Mouse (Mus musculus) forebrain, embryonic 12.5 days (tissue): ENCODE results near the gene Setd7. TPM values are rescaled to one million over a fixed set of nuclear protein-coding genes. Genes with fewer than 3 reads are reported as not detected.
A peak's percentile ranks its signal among the peaks of the same experiment; 100 is the strongest.

ENCODE experiments used
- ATAC-seq: fragments of 200-750 bp; cut with Nextera tagmentation; 2 replicates; pipeline ENCODE4 v1.8.0; 2017; ENCODE audit warnings: moderate TSS enrichment; ENCODE audit not compliant: low FRiP score
- H3K27ac ChIP-seq: fragments of 300-500 bp; sonication (generic); 2 replicates; pipeline ENCODE4 v1.5.1; 2016; ENCODE audit warnings: mild to moderate bottlenecking
- H3K27me3 ChIP-seq: fragments of 300-500 bp; sonication (generic); 2 replicates; pipeline ENCODE4 v1.6.1; 2016; ENCODE audit warnings: mild to moderate bottlenecking
- H3K36me3 ChIP-seq: fragments of 300-500 bp; sonication (generic); replicated peaks from 2 replicates; pipeline ENCODE4 v1.6.1; 2016; ENCODE audit warnings: mild to moderate bottlenecking
- H3K4me1 ChIP-seq: fragments of 300-500 bp; sonication (generic); 2 replicates; pipeline ENCODE4 v1.6.1; 2016
- H3K4me2 ChIP-seq: fragments of 300-500 bp; sonication (generic); 2 replicates; pipeline ENCODE4 v1.6.1; 2016; ENCODE audit warnings: mild to moderate bottlenecking, moderate library complexity
- H3K4me3 ChIP-seq: fragments of 300-500 bp; sonication (generic); replicated peaks from 2 replicates; pipeline ENCODE4 v1.5.1; 2016; ENCODE audit warnings: mild to moderate bottlenecking
- H3K9ac ChIP-seq: fragments of 300-500 bp; sonication (generic); 2 replicates; pipeline ENCODE4 v1.6.1; 2016; ENCODE audit warnings: mild to moderate bottlenecking
- H3K9me3 ChIP-seq: fragments of 300-500 bp; sonication (generic); 2 replicates; pipeline ENCODE4 v1.6.1; 2016
- WGBS: fragments of 180-500 bp; shearing (Covaris S2); methylation state at CpG from one replicate; pipeline ENCODE4 v1.1.7; 2016; 5-methylcytosine and 5-hydroxymethylcytosine counted together
- polyA plus RNA-seq: library from polyadenylated mRNA; unstranded; fragments of >200 nt; fragmentation: Nextera tagmentation; extraction: Ambion mirVana; gene quantifications from 2 replicates; pipeline ENCODE4 v1.2.1, GENCODE M21; 2016

Gene Setd7
- 4.4 and 5.5 TPM in 2 replicates for polyA plus RNA-seq

DNA sequence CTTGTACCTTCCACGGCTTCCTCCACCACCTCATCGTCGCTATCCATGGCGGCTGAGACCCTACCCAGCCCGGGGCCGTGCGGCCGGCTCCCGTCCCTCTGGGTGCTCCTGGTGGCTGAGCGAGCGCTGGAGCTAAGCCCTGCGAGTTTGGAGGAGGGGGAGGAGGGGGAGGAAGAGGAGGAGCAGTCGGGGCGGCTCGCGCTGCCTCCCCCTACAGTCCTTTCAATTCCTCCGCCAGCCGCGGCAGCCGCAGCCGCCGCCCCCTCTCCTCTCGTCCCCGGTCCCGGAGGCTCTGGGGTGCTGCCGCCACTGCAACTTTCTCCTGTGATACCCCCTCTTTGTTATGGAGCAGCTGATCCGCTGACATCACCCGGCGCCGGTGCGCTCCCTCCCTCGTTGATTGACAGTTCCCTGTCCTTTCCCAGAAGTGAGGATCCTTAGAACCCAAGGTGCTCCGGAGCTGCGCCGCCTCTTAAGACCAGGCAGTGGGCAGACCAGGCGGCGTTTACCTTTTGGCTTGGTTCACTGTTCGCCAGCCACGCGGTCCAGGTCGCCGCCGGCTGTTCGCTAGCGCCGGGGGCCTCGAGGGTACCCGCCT is at the start of gene Setd7:
Setd7 (minus strand) TSS at position 369 of the 598 bp plus-strand sequence.
- under 1% methylated on average over 46 of the region's 48 CpGs for WGBS
- Histone ChIP-seq H3K9me3 (no peaks in the 10 kb centered on the region), H3K27me3 (peaks cover 8% of the 10 kb centered on the region), H3K4me2 (peak within 1 kb of the TSS; percentile 95), H3K4me3 (peak within 1 kb of the TSS; percentile 89), H3K36me3 (no peaks in the 10 kb centered on the region), H3K4me1 (peaks cover 32% of the 10 kb centered on the region), H3K9ac (peak within 1 kb of the TSS; percentile 97), H3K27ac (peak within 1 kb of the TSS; percentile 96)
- ATAC-seq: peak; percentile 88

GRCm38 (mm10) chr3:51604489-51604888 is 43.8 kb upstream of the Setd7 start:
- no peak overlapping the region for H3K4me3 ChIP-seq
- no peak overlapping the region for H3K4me2 ChIP-seq
- no peaks in the 10 kb centered on the region; the same call in 1 of the 2 replicates for H3K4me1 ChIP-seq
- no peak overlapping the region for H3K9ac ChIP-seq
- H3K36me3 ChIP-seq: no peaks in the 10 kb centered on the region
- ATAC-seq: no peak
- H3K9me3 ChIP-seq: no peaks in the 10 kb centered on the region
- 0 out of 2 replicates have a peak overlapping the region, but pooled peaks have one; percentile 53 for H3K27ac ChIP-seq
- H3K27me3 ChIP-seq: no peaks in the 10 kb centered on the region
- 92% methylated on average over 3 of the region's 3 CpGs for WGBS

DNA sequence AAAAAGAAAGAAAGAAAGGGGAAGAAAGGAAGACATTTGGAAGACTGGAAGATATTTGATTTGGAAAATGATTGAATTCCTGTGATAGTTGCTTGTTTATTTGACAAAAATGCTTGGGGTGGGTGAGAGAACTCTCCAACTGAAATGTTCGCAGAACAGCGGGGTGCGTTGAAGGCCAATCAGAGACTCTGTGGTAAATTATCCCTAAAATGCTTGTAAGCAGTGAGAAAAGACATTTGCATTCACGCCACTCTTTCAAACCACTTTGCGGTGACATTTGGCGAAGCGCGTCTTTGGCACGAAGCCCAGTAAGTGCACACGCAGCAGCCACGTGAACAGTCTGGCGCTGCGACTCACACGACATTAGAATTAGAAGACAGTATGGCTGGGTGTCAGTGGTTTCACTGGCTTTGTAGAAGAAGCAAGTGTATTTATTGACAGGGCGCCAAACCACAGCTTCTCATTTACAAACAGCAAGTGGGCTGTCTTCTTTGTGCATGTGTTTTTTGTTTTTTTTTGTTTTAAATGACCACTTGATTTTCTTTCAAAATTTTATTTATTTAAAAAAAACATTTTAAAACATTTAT is 43.1 kb upstream of the Setd7 start:
- H3K9ac ChIP-seq: no peak overlapping the region
- WGBS: 69% methylated on average over 15 of the region's 15 CpGs
- no peaks in the 10 kb centered on the region for H3K9me3 ChIP-seq
- H3K4me3 ChIP-seq: no peak overlapping the region
- H3K4me2 ChIP-seq: no peak overlapping the region
- ATAC-seq: peak; percentile 70; the same call in 1 of the 2 replicates
- no peaks in the 10 kb centered on the region; the same call in 1 of the 2 replicates for H3K4me1 ChIP-seq
- H3K27me3 ChIP-seq: no peaks in the 10 kb centered on the region
- H3K27ac ChIP-seq: 0 out of 2 replicates have a peak overlapping the region, but pooled peaks have one; percentile 13
- H3K36me3 ChIP-seq: no peaks in the 10 kb centered on the region

DNA sequence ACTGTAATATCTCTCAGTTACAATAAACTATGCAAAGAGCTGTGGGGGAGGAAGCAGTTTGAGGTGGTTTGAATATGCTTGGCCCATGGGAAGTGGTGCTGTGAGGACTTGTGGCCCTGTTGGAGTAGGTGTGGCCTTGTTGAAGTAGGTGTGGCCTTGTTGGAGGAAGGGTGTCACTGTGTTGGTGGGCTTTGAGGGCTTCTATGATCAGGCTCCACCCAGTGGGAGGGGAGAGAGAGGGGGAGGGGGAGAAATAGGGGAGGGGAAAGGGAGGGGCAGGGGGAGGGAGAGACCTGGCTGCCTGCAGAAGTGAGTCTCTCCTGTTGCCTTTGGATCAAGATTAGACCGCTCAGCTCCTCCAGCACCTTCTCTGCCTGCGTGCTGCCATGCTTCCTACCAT is 40.8 kb upstream of the Setd7 start:
- Histone ChIP-seq H3K36me3 (no peaks in the 10 kb centered on the region), H3K9ac (no peak overlapping the region), H3K27ac (no peak overlapping the region), H3K9me3 (no peaks in the 10 kb centered on the region), H3K4me1 (no peaks in the 10 kb centered on the region; the same call in 1 of the 2 replicates), H3K4me2 (no peak overlapping the region), H3K27me3 (no peaks in the 10 kb centered on the region), H3K4me3 (no peak overlapping the region)
- WGBS: 90% methylated on average over 2 of the region's 2 CpGs
- ATAC-seq: no peak

DNA sequence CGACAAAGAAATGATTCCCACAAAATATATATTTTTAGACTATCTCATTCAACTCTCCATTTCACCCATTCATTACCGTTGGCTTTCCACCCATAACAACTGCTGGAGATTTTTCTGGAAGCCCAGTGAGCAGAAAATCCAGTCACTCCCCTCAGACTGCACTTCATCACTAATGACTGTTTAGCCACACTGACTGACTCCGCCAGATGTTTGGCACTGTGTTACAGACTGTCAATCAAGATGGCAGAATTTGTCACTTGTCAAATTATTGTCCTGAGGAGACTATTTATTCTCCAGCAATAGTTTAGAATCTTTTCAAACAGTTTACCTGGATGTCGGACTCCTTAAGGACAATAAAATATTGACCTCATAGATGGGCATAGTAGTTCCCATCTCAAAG is 40.0 kb upstream of the Setd7 start:
- Histone ChIP-seq H3K27ac (no peak overlapping the region), H3K4me3 (no peak overlapping the region), H3K9ac (no peak overlapping the region), H3K36me3 (no peaks in the 10 kb centered on the region), H3K9me3 (no peaks in the 10 kb centered on the region), H3K27me3 (no peaks in the 10 kb centered on the region), H3K4me2 (no peak overlapping the region), H3K4me1 (no peaks in the 10 kb centered on the region; the same call in 1 of the 2 replicates)
- WGBS: 90% methylated on average over 4 of the region's 4 CpGs
- ATAC-seq: no peak

- no peak overlapping the region for H3K27ac ChIP-seq
- 64% methylated on average over 12 of the region's 12 CpGs for WGBS
- H3K9me3 ChIP-seq: no peaks in the 10 kb centered on the region
- no peak overlapping the region for H3K4me3 ChIP-seq
- no peak overlapping the region for H3K9ac ChIP-seq
- H3K4me2 ChIP-seq: no peak overlapping the region
- H3K27me3 ChIP-seq: no peaks in the 10 kb centered on the region
- H3K4me1 ChIP-seq: no peaks in the 10 kb centered on the region; the same call in 1 of the 2 replicates
- ATAC-seq: no peak
- no peaks in the 10 kb centered on the region for H3K36me3 ChIP-seq
These were observed 38.5 kb upstream of the Setd7 start for GRCm38 (mm10) chr3:51599057-51599630.

DNA sequence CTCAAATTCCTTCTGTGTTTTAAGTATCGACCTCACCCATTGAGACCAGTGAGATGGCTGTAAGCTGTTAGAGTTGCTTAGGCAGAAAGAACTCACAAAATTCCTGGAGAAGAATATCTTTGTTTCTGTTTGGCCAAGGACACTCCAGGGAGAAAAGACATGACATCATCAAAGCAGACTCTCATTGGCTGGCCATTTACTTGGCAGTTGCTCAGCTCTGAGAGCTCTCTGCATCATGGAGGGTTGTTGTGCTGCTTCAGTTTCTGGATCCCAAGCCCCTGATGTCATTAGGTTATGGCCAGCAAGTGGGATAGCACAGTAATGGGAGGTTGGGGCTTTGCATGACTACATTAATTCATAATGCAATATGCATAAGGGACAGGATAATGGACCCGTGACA is 35.9 kb upstream of the Setd7 start:
- H3K36me3 ChIP-seq: no peaks in the 10 kb centered on the region
- H3K4me2 ChIP-seq: no peak overlapping the region
- no peaks in the 10 kb centered on the region for H3K4me1 ChIP-seq
- no peak; the same call in 1 of the 2 replicates for ATAC-seq
- WGBS: 75% methylated on average over 2 of the region's 2 CpGs
- no peaks in the 10 kb centered on the region for H3K27me3 ChIP-seq
- H3K4me3 ChIP-seq: no peak overlapping the region
- no peak overlapping the region for H3K9ac ChIP-seq
- no peaks in the 10 kb centered on the region for H3K9me3 ChIP-seq
- no peak overlapping the region for H3K27ac ChIP-seq

DNA sequence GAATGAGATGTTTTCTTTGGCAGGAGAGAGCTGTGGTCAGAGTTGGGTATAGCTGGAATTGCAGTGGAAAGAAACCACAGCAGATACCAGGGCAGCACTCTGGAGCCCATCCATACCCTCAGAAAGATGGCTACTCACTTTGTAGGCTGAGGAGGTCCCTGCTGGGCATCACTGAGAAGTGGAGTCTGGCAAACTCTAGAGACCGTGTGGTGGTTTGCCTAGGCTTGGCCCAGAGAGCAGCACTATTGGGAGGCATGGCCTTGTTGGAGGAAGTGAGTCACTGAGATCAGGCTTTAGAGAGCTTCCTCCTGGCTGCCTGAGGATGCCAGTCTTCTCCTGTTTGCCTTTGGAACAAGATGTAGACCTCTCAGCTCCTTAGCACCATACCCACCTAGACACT is 32.8 kb upstream of the Setd7 start:
- Histone ChIP-seq H3K9ac (no peak overlapping the region), H3K9me3 (no peaks in the 10 kb centered on the region), H3K4me1 (peaks cover 11% of the 10 kb centered on the region), H3K27ac (no peak overlapping the region), H3K4me3 (no peak overlapping the region), H3K36me3 (no peaks in the 10 kb centered on the region), H3K27me3 (no peaks in the 10 kb centered on the region), H3K4me2 (no peak overlapping the region)
- ATAC-seq: no peak
- WGBS: 80% methylated on average over 1 of the region's 1 CpGs

- Histone ChIP-seq H3K4me3 (no peak overlapping the region), H3K9ac (no peak overlapping the region), H3K27me3 (no peaks in the 10 kb centered on the region), H3K9me3 (no peaks in the 10 kb centered on the region), H3K27ac (no peak overlapping the region), H3K4me1 (peaks cover 11% of the 10 kb centered on the region), H3K36me3 (no peaks in the 10 kb centered on the region), H3K4me2 (no peak overlapping the region)
- WGBS: 95% methylated on average over 6 of the region's 6 CpGs
- ATAC-seq: no peak
These were observed 30.9 kb upstream of the Setd7 start for GRCm38 (mm10) chr3:51591591-51591990.

DNA sequence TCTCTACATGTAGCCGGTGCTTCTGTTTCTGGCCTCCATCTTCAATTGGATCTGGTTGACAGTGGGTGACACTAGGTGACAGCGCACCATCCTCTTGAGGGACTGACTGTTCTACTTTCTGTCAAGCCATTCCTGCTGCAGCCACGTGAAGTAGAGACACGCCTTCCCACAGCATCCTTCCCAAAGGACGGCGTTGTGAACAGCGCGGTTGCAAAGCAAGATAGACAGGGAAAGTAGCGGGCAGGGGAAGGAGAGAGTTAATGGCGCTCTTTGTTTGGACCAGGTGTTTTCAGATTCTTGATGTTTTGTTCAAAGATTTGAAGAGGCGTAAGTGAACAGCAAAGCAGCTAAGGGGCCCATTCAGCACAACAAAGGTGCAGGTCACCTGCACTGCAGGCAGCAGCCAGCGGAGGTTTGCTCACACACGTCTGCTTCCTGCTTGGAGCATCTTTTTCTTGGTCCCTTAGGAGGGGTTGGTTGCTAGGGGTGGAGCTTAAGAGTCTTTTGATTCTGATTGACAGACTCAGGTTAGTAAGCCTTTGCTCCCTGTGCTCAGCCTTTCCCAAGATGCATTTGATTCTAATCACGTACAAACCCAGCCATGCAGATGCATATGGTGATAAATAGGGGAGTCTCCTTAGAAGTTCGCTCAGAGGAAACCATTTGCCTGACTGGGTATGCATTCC is 29.7 kb upstream of the Setd7 start:
- WGBS: 22% methylated on average over 15 of the region's 15 CpGs
- peak; percentile 94 for ATAC-seq
- H3K9me3 ChIP-seq: no peaks in the 10 kb centered on the region
- peak overlapping the region; percentile 18; the same call in 1 of the 2 replicates for H3K4me3 ChIP-seq
- no peaks in the 10 kb centered on the region for H3K36me3 ChIP-seq
- peak overlapping the region; percentile 61 for H3K27ac ChIP-seq
- peak overlapping the region; percentile 46 for H3K4me2 ChIP-seq
- 0 out of 2 replicates have a peak overlapping the region, but pooled peaks have one; percentile 5 for H3K9ac ChIP-seq
- H3K27me3 ChIP-seq: no peaks in the 10 kb centered on the region
- peaks cover 11% of the 10 kb centered on the region for H3K4me1 ChIP-seq

DNA sequence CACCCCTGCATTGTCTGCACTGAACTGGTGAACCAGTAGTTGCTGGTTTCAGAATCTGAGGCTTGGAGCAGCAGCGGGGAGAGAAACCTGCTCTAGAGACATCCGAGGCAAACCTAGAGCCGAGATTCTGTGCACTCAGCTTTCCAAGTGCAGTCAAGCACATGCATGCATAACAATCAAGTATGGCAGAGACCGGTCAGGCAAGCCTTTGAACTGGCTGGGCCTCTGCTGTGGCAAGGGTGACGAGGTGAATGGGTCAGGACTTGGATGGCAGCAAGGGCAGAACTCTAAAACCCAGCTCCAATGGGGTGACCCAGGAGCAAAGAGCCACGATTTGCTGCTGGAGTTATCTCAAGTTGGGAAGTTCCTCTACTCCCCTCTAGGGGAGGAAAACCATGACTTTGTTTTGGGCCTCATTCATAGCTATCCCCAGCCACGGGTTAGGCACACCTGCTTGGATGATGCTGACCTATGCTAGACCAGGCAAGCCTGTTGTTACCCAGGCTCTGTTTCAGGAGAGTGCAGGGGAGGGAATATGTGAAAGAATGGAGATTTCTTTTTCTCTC is 27.1 kb upstream of the Setd7 start:
- H3K4me1 ChIP-seq: peaks cover 11% of the 10 kb centered on the region
- ATAC-seq: no peak
- no peak overlapping the region for H3K4me2 ChIP-seq
- H3K27ac ChIP-seq: no peak overlapping the region
- no peaks in the 10 kb centered on the region for H3K27me3 ChIP-seq
- H3K9ac ChIP-seq: no peak overlapping the region
- WGBS: 51% methylated on average over 7 of the region's 7 CpGs
- H3K4me3 ChIP-seq: no peak overlapping the region
- H3K36me3 ChIP-seq: no peaks in the 10 kb centered on the region
- H3K9me3 ChIP-seq: no peaks in the 10 kb centered on the region
